8 mouse cellular contexts compared by ENCODE assay signal in the genomic region with DNA sequence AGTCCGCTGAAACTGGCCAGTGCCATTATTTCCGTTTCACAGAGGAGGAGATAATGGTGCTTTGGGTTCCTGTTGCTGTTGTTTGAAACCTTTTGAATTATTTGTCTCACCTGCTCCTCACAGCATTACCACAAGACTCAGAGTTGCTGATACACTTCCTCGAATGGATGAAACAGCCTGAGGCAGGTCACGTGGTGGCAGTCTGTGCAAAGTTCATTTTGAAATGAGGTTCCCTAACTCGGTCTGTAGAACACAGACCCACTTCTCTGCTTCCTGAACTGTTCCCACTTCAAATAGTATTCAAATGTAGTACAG. TPM values are rescaled to one million over a fixed set of nuclear protein-coding genes. Genes with fewer than 3 reads are reported as not detected.
DNase-seq lines count a peak whose midpoint lies in the region; ATAC-seq and TF ChIP-seq lines count a peak whose summit lies in the region.

No protein-coding gene starts in this region.

- H3K27me3 ChIP-seq in E14TG2a.4 (ENCODE audit: insufficient read depth, low read length): peaks cover 13% of the 10 kb centered on the region
- H3K27me3 ChIP-seq in forebrain, embryonic 11.5 days (ENCODE audit: control insufficient read depth, insufficient read depth, low read length): no peaks in the 10 kb centered on the region
- no peaks in the 10 kb centered on the region for H3K27me3 ChIP-seq in kidney, adult 2 months (replicated peaks; ENCODE audit: control insufficient read depth, insufficient read depth, low read length)
- H3K27me3 ChIP-seq in lung, embryonic 15.5 days: no peaks in the 10 kb centered on the region

- ATAC-seq in forebrain, embryonic 11.5 days (replicated peaks; ENCODE audit: low FRiP score): peak; percentile 19; the same call in 1 of the 2 replicates
- no peak for ATAC-seq in lung, embryonic 15.5 days (ENCODE audit: borderline replicate concordance, extremely low read depth, low FRiP score, low TSS enrichment)

- 8% methylated on average over 5 of the region's 5 CpGs for WGBS in forebrain, embryonic 11.5 days
- WGBS in kidney, adult 2 months: 4% methylated on average over 5 of the region's 5 CpGs
- WGBS in lung, embryonic 15.5 days: 9% methylated on average over 5 of the region's 5 CpGs
- WGBS in olfactory bulb, adult 2 months: 2% methylated on average over 5 of the region's 5 CpGs

- no peak for TF ChIP-seq POLR2A in kidney, adult 2 months (IDR thresholded peaks at IDR 0.05; ENCODE audit: low read depth, low read length)
- no peak for TF ChIP-seq POLR2A in olfactory bulb, adult 2 months (IDR thresholded peaks at IDR 0.05; ENCODE audit: insufficient read depth, low read depth, low read length)

- peak; percentile 53 for DNase-seq in 3T3-L1 (ENCODE audit: low read depth, low spot score)
- DNase-seq in forebrain, embryonic 11.5 days (ENCODE audit: low spot score): no peak
- DNase-seq in kidney, adult 2 months: peak; percentile 88
- DNase-seq in layer of hippocampus, adult 8-10 months (ENCODE audit: low spot score in 2 of 2): no peak
- no peak for DNase-seq in gastrocnemius, adult 8-10 months (ENCODE audit: low spot score in 2 of 2)

- no peaks in the 10 kb centered on the region for H3K9me3 ChIP-seq in E14TG2a.4 (ENCODE audit: low read length)
- H3K9me3 ChIP-seq in forebrain, embryonic 11.5 days (ENCODE audit: control insufficient read depth, low read length): no peaks in the 10 kb centered on the region
- no peaks in the 10 kb centered on the region for H3K9me3 ChIP-seq in lung, embryonic 15.5 days

- TF ChIP-seq CTCF in E14TG2a.4 (conservative IDR thresholded peaks at IDR 0.05; ENCODE audit: low read length): no peak
- TF ChIP-seq CTCF in kidney, adult 2 months (conservative IDR thresholded peaks at IDR 0.05; ENCODE audit: insufficient read depth, insufficient read length, low read depth, low read length): no peak
- TF ChIP-seq CTCF in olfactory bulb, adult 2 months (IDR thresholded peaks at IDR 0.05; ENCODE audit: insufficient read depth, low read depth, low read length): no peak

- H3K9ac ChIP-seq in forebrain, embryonic 11.5 days (ENCODE audit: low read length): peak overlapping the region; percentile 68
- H3K9ac ChIP-seq in lung, embryonic 15.5 days: peak overlapping the region; percentile 49

- H3K4me2 ChIP-seq in forebrain, embryonic 11.5 days (ENCODE audit: low read depth, low read length, severe bottlenecking): peak overlapping the region; percentile 78
- peak overlapping the region; percentile 86 for H3K4me2 ChIP-seq in lung, embryonic 15.5 days

- 0 out of 2 replicates have a peak overlapping the region, but pooled peaks have one; percentile 31 for H3K27ac ChIP-seq in forebrain, embryonic 11.5 days (ENCODE audit: low read depth, low read length)
- peak overlapping the region; percentile 72 for H3K27ac ChIP-seq in kidney, adult 2 months (ENCODE audit: insufficient read depth, low read depth, low read length)
- peak overlapping the region; percentile 51 for H3K27ac ChIP-seq in lung, embryonic 15.5 days
- no peak overlapping the region for H3K27ac ChIP-seq in olfactory bulb, adult 2 months (ENCODE audit: insufficient read depth, low read depth, low read length)

- no peaks in the 10 kb centered on the region for H3K36me3 ChIP-seq in E14TG2a.4 (ENCODE audit: insufficient read depth, low read length)
- H3K36me3 ChIP-seq in forebrain, embryonic 11.5 days (ENCODE audit: control insufficient read depth, insufficient read depth, low read length): no peaks in the 10 kb centered on the region
- H3K36me3 ChIP-seq in kidney, adult 2 months (ENCODE audit: control insufficient read depth, insufficient read depth, low read length): no peaks in the 10 kb centered on the region
- H3K36me3 ChIP-seq in lung, embryonic 15.5 days: no peaks in the 10 kb centered on the region

- H3K4me3 ChIP-seq in E14TG2a.4 (replicated peaks; ENCODE audit: low read length): peak overlapping the region; percentile 86
- H3K4me3 ChIP-seq in forebrain, embryonic 11.5 days (ENCODE audit: low read depth, low read length): peak overlapping the region; percentile 60
- peak overlapping the region; percentile 40 for H3K4me3 ChIP-seq in kidney, adult 2 months (ENCODE audit: insufficient read depth, low read depth, low read length)
- peak overlapping the region; percentile 62 for H3K4me3 ChIP-seq in lung, embryonic 15.5 days
- H3K4me3 ChIP-seq in olfactory bulb, adult 2 months (ENCODE audit: insufficient read depth, low read depth, low read length): peak overlapping the region; percentile 68

- H3K4me1 ChIP-seq in E14TG2a.4 (replicated peaks; ENCODE audit: low read depth, low read length): peaks cover 13% of the 10 kb centered on the region
- H3K4me1 ChIP-seq in forebrain, embryonic 11.5 days (replicated peaks; ENCODE audit: control insufficient read depth, insufficient read depth, low read length): no peaks in the 10 kb centered on the region; the same call in 1 of the 2 replicates
- H3K4me1 ChIP-seq in kidney, adult 2 months (ENCODE audit: control insufficient read depth, insufficient read depth, low read length): peaks cover 11% of the 10 kb centered on the region
- 0 out of 2 replicates have a peak, but pooled peaks cover 9% of the 10 kb centered on the region for H3K4me1 ChIP-seq in lung, embryonic 15.5 days
- H3K4me1 ChIP-seq in olfactory bulb, adult 2 months (ENCODE audit: control insufficient read depth, insufficient read depth, low read length): no peaks in the 10 kb centered on the region

RNA-seq across cellular contexts. Expression of gene Plcxd2, which starts 0.8 kb away (rescaled TPM):
- 6.2 and 8.1 TPM in 2 replicates for polyA plus RNA-seq in forebrain, embryonic 11.5 days (2014; fragmentation: Nextera tagmentation; extraction: Ambion mirVana)
- polyA plus RNA-seq in kidney, adult 2 months (2012; rRNA removed): 1.4 and 1.7 TPM in 2 replicates
- 0.85 and 1.1 TPM in 2 replicates for polyA plus RNA-seq in lung, embryonic 15.5 days (2015; fragmentation: Nextera tagmentation; extraction: Ambion mirVana)
- polyA plus RNA-seq in olfactory bulb, adult 2 months (2012; ENCODE audit: insufficient read depth, insufficient read length, low replicate concordance, missing spikeins): 85.3 TPM in 1 of 2 replicates, not detected in the other
- total RNA-seq in layer of hippocampus, adult 8-10 months (2022): 10 to 100 TPM; 15.6 to 19.5 (median 18.0) TPM
- total RNA-seq in gastrocnemius, adult 8-10 months (2022): under 1 TPM; 0.10 to 0.18 (median 0.15) TPM

RNA-seq across cellular contexts. Expression of gene Phldb2, which starts 57.5 kb away (rescaled TPM):
- polyA plus RNA-seq in forebrain, embryonic 11.5 days (2014; fragmentation: Nextera tagmentation; extraction: Ambion mirVana): 29.0 and 31.5 TPM in 2 replicates
- 55.4 and 73.5 TPM in 2 replicates for polyA plus RNA-seq in kidney, adult 2 months (2012; rRNA removed)
- 54.9 and 58.9 TPM in 2 replicates for polyA plus RNA-seq in lung, embryonic 15.5 days (2015; fragmentation: Nextera tagmentation; extraction: Ambion mirVana)
- not detected in 2 replicates for polyA plus RNA-seq in olfactory bulb, adult 2 months (2012; ENCODE audit: insufficient read depth, insufficient read length, low replicate concordance, missing spikeins)
- total RNA-seq in layer of hippocampus, adult 8-10 months (2022): 1 to 10 TPM; 5.0 to 6.8 (median 5.6) TPM
- 1 to 10 TPM; 4.5 to 8.7 (median 5.8) TPM for total RNA-seq in gastrocnemius, adult 8-10 months (2022)

Comparison
In these comparisons a context has a peak if more than half of its experiments do, and no peak if none do; other contexts are left out.
1. DNase-seq: peak in 3T3-L1 (single experiment) and kidney, adult 2 months (single experiment); none in forebrain, embryonic 11.5 days (single experiment), layer of hippocampus, adult 8-10 months (0 of 2) and gastrocnemius, adult 8-10 months (0 of 2).
2. RNA of gene Phldb2, which starts 57.5 kb away (polyA plus RNA-seq): 54.9 to 58.9 TPM in lung, embryonic 15.5 days, 55.4 to 73.5 TPM in kidney, adult 2 months and 29.0 to 31.5 TPM in forebrain, embryonic 11.5 days; not detected in olfactory bulb, adult 2 months; every median in the first group is over 10 times any median in the second.
3. Peak in every context shown above with its lines, with median percentiles within 50 percentile points of each other: H3K4me3 ChIP-seq.